Mouse (Mus musculus): ENCODE measurements around the gene Ttc1. TPM values are rescaled to one million over a fixed set of nuclear protein-coding genes. Genes with fewer than 3 reads are reported as not detected.

Gene Ttc1
- total RNA-seq (2018; cell fraction: chromatin; rRNA removed), result 10 to 100 TPM; 50.6 to 94.0 (median 78.0) TPM
- 10 to 100 TPM; 49.2 to 92.4 (median 68.1) TPM for total RNA-seq (2018; cell fraction: cytosol; rRNA removed)
- 10 to 100 TPM; 39.9 to 74.6 (median 55.2) TPM for total RNA-seq (2018; cell fraction: nucleus; rRNA removed)
- polyA plus RNA-seq (2018), result 55.8 to 95.0 TPM (median 62.2 TPM) in 3 replicates

DNA sequence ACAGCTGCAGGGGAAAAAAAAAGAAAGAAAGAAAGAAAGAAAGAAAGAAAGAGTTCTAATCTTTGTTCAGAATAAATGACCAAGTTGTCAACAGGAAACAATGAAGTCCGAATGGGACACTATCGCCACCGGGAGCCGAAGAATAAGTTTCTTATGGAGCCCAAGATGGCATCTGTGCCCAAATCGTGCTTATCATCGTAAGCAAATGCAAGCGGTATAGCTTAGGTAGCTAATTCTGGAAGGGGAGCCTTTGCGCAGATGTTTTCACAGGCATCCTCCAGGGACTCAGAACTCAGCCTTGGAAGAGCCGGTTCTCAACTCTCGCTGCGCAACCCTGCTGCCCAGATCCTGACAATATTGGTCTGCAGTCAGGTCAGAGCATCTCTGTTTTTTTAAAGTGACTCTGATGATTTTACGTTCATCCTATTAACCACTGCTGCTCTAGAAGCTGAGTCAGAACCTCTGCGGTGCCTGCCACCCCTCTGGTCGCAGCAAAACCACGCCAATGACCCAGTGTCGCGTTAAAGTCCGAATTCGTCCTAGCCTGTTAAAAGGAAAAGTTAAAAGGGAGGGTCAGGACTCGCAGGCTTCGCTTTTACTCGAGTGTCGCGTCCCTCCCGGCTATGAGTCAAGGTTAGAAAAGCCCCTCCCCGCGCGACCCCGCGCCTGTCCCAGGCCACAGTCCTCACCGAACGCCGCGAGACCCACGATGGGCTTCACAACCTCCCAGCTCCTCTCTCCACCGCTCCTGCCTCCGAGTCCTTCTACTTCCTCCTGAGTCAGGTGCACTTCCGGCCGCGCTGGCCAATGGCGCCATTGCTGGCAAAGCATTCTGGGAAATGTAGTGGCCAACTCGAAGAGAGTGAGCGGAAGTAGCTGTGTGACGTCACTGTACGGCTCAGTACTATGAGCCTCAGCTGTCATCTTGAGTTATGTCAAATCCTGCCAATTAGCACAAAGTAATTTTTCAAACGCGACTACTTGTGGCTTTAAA, at the start of gene Ttc1:
TSS of gene Ttc1 (minus strand) at position 776 of the 994 bp plus-strand sequence.
- Histone ChIP-seq H3K36me3 (ENCODE audit: inconsistent target) (peaks cover 28% of the 10 kb centered on the region), H3K27ac (peak within 1 kb of the TSS; percentile 59), H3K4me3 (ENCODE audit: inconsistent target) (peak within 1 kb of the TSS; percentile 88), H3K79me2 (ENCODE audit: inconsistent target) (peaks cover 51% of the 10 kb centered on the region)
- 2% methylated on average over 47 of the region's 47 CpGs for WGBS (ENCODE audit: missing documents)

DNA sequence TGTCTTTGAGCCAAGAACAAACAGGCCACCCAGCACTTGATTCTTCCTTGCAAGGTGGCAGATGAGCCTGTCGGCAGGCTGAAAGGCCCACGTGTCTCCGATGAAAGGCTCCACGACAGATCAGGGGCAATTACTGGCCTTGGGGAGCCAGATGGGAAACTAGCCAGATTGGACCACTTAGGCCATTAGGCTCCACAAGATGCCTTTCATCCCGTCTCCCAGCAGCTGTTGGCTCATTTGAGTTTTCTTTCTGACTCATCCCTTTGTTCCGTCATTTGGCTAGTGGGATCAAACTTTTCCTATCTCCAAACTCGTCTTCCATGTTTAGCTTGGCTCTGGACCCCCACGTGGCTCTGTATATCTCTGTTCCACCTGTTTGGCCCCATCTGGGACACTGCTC, 48.2 kb upstream of the Ttc1 start:
- no peaks in the 10 kb centered on the region for H3K79me2 ChIP-seq (ENCODE audit: inconsistent target)
- no peak overlapping the region for H3K27ac ChIP-seq
- 65% methylated on average over 8 of the region's 8 CpGs for WGBS (ENCODE audit: missing documents)
- H3K4me3 ChIP-seq (ENCODE audit: inconsistent target), result no peak overlapping the region
- H3K36me3 ChIP-seq (ENCODE audit: inconsistent target), result no peaks in the 10 kb centered on the region

DNA sequence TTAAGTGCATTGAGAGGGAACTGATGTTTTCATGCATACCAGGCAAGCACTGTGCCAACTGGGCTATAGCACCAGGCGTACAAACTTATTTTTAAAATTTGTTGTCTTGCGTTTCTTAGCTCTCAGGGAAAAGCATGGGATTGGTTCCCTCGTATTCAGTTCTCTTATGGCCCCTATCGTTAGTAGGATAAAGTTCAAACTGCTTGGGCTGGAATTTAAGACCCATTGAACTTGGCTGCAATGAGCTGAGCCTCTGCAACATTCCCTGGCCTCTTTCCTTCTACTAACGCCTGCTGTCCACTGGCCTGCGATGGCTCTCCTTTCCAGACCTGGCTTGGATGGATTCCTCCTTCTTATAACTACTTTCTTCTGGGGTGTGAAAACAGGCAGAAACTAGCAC, 42.6 kb upstream of the Ttc1 start:
- Histone ChIP-seq H3K36me3 (ENCODE audit: inconsistent target) (no peaks in the 10 kb centered on the region), H3K4me3 (ENCODE audit: inconsistent target) (no peak overlapping the region), H3K27ac (no peak overlapping the region), H3K79me2 (ENCODE audit: inconsistent target) (no peaks in the 10 kb centered on the region)
- WGBS (ENCODE audit: missing documents), result 99% methylated on average over 6 of the region's 6 CpGs

DNA sequence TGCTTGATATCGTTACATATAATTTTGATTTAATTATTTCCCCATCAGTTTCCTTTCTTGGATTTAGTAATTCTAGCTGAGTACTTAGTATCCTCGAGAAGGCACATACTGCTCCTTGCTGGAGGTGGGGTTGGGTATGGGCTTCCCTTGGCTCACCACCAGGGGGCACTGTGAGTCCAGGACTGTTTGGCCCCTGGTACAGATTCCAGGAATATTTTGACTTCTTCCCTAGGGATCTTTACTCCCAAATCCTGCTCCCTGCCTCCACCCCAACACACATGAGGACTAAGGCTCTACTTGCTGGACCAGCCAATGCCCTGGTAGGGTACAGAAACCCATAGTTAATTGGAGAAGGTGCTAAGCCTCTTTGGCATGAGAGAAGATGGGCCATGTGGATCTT, 36.0 kb upstream of the Ttc1 start:
- no peaks in the 10 kb centered on the region for H3K36me3 ChIP-seq (ENCODE audit: inconsistent target)
- H3K4me3 ChIP-seq (ENCODE audit: inconsistent target), result no peak overlapping the region
- WGBS (ENCODE audit: missing documents), result 15% methylated on average over 2 of the region's 2 CpGs
- H3K27ac ChIP-seq, result no peak overlapping the region
- no peaks in the 10 kb centered on the region for H3K79me2 ChIP-seq (ENCODE audit: inconsistent target)

DNA sequence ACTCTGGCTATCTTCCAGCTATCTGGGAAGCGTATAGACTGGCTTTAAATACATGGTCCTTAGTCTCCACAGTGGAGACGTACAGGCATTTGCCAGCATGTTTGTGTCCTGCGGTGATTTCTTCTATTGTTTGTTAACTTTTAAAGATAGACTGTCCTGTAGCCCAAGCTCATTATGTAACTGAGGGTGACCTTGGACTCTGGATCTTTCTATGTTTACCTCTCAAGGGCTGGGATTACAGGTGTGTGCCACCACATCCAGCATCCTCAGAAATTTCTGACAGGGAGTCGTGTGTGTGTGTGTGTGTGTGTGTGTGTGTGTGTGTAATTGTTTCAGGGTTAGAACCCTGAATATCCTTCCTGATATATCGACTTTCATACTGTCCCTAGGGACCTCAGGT, 35.3 kb upstream of the Ttc1 start:
- Histone ChIP-seq H3K4me3 (ENCODE audit: inconsistent target) (no peak overlapping the region), H3K36me3 (ENCODE audit: inconsistent target) (no peaks in the 10 kb centered on the region), H3K79me2 (ENCODE audit: inconsistent target) (no peaks in the 10 kb centered on the region), H3K27ac (no peak overlapping the region)
- 89% methylated on average over 4 of the region's 5 CpGs for WGBS (ENCODE audit: missing documents)

DNA sequence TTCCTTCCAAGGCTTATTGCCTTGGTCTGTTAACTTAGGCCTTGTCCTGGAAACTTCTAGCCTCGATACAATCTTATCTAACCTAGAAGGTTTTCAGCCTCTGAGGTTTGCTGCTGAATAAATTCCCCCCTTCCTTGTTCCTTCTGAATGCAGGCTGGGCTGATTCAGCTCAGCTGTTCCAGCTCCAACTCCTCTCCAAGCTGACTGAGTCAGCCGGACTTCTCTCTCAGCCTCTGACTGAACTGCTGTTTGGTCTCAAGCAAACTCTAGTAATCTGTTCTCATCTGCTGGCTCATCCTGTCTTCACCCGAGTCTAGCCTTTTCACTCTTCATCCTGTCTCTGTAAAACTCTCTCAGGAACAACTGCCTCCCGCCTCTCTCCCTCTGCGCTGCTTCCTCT, 31.7 kb upstream of the Ttc1 start:
- Histone ChIP-seq H3K79me2 (ENCODE audit: inconsistent target) (no peaks in the 10 kb centered on the region), H3K4me3 (ENCODE audit: inconsistent target) (no peak overlapping the region), H3K36me3 (ENCODE audit: inconsistent target) (no peaks in the 10 kb centered on the region), H3K27ac (no peak overlapping the region)
- WGBS (ENCODE audit: missing documents), result 64% methylated on average over 5 of the region's 5 CpGs

DNA sequence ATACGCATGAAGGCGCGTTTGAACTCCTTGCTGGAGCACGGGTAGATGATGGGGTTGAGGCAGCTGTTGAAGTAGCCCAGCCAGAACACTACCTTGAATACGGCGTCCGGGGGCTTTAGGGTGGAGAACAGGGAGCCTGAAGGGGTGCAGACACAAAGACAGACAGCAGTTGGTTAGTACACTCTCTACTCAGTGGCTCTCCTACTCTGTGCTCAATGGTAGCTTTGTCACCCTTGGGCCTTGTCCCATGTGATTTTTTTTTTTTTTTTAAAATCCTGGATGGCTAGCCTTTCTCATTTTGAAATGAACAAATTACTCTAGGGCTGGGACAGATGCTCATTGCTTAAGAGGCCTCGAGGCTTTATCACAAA, 28.5 kb upstream of the Ttc1 start:
- WGBS (ENCODE audit: missing documents), result 22% methylated on average over 8 of the region's 8 CpGs
- Histone ChIP-seq H3K4me3 (ENCODE audit: inconsistent target) (no peak overlapping the region), H3K36me3 (ENCODE audit: inconsistent target) (no peaks in the 10 kb centered on the region), H3K27ac (no peak overlapping the region), H3K79me2 (ENCODE audit: inconsistent target) (no peaks in the 10 kb centered on the region)

DNA sequence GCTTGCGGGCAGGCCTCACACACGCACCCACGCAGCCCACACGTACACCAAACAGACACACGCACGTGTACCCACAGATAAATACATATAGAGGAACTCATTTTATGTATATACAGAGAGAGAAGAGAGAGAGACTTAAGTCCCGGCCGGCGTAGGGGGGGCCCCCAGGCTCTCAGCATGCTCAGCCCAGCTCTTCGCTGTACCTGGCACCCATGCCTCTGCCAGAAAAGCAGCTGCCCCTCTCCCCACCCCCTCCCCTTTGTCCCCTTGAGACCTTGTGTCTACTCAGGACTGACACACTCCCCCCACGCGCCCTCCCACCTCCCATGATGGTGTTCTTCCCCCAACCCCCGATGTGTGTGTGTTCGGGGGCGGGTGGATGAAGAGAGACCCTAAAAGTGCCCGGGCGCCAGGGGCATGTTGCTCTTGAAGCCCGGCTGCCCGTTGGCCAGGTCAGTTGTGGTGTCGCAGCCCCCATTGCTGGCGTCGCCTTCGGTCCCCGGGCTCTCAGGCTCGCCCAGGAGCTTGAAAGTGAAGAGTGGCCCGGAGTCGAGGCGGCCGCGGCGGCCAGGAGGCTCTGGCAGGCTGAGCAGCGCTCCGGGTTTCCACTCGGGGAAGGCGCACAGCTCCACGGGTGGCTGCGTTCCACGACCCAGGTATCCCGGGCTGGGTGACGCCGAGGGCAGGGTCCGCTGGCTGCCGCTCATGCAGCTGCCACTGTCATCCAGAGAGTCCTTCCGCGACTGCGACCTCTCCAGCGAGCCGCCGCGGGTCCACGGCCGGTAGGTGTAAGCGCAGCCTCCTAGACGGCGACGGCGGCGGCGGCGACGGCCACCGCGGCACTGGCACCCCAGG, 27.9 kb upstream of the Ttc1 start:
- WGBS (ENCODE audit: missing documents), result 20% methylated on average over 63 of the region's 63 CpGs
- Histone ChIP-seq H3K79me2 (ENCODE audit: inconsistent target) (no peaks in the 10 kb centered on the region), H3K4me3 (ENCODE audit: inconsistent target) (no peak overlapping the region)

DNA sequence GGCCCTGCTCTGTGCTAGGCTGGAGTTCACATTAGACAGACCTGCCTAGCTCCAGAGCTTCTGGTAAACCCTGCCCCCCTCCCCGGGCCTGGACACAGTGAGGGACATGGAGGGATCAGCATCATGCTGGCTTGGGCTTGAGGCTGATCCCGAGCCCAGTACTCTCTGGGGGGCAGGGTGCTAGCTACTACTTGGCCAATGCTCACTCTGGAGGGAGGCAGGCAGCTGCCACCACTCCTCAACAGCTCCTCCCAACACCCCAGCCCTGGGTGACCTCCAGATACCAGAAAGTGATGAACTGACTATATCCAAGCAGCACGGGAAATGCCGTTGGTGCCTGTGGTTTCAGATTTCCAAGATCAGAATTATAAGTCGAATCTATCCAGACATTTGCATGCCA, 25.9 kb upstream of the Ttc1 start:
- Histone ChIP-seq H3K4me3 (ENCODE audit: inconsistent target) (no peak overlapping the region), H3K79me2 (ENCODE audit: inconsistent target) (no peaks in the 10 kb centered on the region), H3K36me3 (ENCODE audit: inconsistent target) (no peaks in the 10 kb centered on the region), H3K27ac (no peak overlapping the region)
- 87% methylated on average over 5 of the region's 5 CpGs for WGBS (ENCODE audit: missing documents)

More for the DNA sequence above, 27.9 kb upstream of the Ttc1 start:
- Histone ChIP-seq H3K27ac (no peak overlapping the region), H3K36me3 (ENCODE audit: inconsistent target) (no peaks in the 10 kb centered on the region)

DNA sequence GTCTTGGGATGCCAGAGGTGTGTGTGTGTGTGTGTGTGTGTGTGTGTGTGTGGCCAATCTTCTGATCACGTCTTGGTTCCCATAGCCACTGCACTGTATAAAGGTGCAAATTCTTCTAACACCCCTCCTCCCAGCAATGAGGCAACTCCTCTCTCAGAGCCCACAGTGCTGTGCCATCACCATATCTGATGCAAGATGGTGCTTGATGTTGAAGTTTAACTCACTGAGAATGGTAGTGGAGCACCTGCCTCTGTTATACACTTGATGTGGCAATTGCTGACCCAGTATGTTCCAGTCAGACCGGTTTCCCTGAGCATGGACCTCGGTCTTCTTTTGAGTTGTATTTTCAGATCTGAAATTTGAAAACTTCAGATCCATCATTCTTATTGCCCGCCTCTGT, 22.3 kb upstream of the Ttc1 start:
- no peak overlapping the region for H3K27ac ChIP-seq
- WGBS (ENCODE audit: missing documents), result 92% methylated on average over 4 of the region's 4 CpGs
- H3K36me3 ChIP-seq (ENCODE audit: inconsistent target), result no peaks in the 10 kb centered on the region
- H3K79me2 ChIP-seq (ENCODE audit: inconsistent target), result no peaks in the 10 kb centered on the region
- H3K4me3 ChIP-seq (ENCODE audit: inconsistent target), result no peak overlapping the region

DNA sequence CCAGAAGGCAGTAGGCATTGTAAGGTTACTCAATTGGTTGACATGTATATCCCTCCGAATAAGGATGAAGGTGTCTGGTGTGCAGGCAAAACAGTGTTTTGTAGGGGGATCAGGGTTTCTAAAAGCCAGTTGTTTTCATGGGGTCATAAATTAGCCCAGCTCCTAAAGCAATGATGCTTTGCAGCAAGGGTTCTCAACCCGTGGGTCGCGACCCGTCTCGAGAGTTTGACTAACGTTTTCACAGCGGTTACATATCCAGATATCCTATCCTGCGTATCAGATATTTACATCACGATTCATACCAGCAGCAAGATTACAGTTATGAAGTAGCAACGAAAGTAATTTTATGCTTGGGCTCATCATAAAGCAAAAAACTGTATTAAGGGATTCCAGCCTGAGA, 19.9 kb upstream of the Ttc1 start:
- H3K36me3 ChIP-seq (ENCODE audit: inconsistent target), result no peaks in the 10 kb centered on the region
- H3K79me2 ChIP-seq (ENCODE audit: inconsistent target), result no peaks in the 10 kb centered on the region
- WGBS (ENCODE audit: missing documents), result 75% methylated on average over 11 of the region's 11 CpGs
- H3K27ac ChIP-seq, result no peak overlapping the region
- no peak overlapping the region for H3K4me3 ChIP-seq (ENCODE audit: inconsistent target)

DNA sequence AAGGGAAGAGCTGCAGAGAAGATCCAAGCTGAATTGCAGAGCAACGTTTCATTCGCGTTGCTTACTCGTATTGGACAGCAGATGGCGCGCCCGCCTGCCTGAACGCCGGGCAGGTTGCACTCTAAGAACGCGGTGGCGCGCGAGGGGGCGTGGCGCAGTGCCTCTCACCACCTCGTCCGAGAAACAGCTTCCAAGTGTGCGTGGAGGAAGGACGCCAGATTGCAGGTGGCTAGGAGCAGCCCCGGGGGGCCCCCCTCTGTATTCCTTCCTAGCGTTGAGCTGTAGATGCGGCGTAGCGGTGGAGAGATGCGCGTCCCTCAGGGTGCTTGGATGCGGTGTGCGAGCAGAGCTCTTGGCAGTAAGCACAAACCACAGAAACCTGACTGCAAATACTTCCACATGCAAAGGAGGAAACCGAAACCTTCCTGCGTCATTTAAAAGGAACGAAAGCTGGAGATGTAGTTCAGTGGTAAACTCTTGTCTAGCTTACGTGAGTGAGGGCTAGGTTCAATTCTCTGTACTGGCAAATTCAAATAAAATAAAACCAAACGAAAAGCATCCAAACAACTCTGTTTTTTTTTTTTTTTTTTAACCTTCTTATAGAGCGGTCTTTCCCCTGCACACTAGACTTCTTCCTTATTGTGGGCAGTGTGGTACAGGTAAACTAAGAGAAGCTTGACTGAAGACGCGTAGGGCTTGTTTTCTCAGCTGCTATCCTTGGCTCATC, 19.3 kb upstream of the Ttc1 start:
- H3K36me3 ChIP-seq (ENCODE audit: inconsistent target), result no peaks in the 10 kb centered on the region
- no peak overlapping the region for H3K27ac ChIP-seq
- WGBS (ENCODE audit: missing documents), result under 1% methylated on average over 37 of the region's 37 CpGs
- no peaks in the 10 kb centered on the region for H3K79me2 ChIP-seq (ENCODE audit: inconsistent target)
- H3K4me3 ChIP-seq (ENCODE audit: inconsistent target), result peak overlapping the region; percentile 13; the same call in 1 of the 2 replicates

DNA sequence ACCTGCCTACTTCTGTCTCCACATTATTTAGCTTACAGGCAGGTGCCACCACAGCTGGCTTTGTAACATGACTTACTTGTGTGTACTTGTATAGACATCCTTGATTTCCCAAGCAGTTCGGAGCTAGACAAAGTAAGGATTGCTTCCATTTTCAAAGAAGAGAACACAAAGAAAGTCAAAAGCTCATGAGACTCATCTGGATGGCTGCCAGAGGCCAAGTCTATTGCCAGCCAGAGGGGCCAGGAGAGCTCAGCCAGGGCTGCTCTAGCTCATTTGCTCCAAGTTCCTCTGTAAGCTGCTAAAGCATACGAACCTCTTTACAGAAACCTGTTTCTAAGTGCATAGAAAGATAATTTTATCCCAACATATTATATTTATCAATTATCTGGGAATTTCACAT, 10.6 kb upstream of the Ttc1 start:
- Histone ChIP-seq H3K4me3 (ENCODE audit: inconsistent target) (no peak overlapping the region), H3K27ac (no peak overlapping the region), H3K36me3 (ENCODE audit: inconsistent target) (no peaks in the 10 kb centered on the region), H3K79me2 (ENCODE audit: inconsistent target) (no peaks in the 10 kb centered on the region)
- WGBS (ENCODE audit: missing documents), result 100% methylated on average over 1 of the region's 2 CpGs

DNA sequence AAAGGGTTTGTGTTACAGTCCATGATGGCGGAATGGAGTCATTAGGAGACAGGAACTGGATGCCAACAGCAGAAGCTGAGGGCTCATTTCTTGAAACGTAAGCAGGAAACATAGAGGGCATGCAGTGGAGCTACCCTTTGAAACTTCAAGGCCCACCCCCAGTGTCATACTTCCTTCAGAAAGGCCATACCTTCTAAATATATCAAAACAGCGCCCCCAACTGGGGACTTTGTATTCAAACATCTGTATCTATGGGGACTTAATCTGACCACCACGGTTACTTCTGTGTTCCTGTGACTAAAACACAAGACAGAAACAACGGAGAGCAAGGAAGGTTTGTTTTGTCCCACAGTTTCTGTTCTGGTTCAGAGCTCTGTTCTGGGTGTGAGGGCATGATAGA, 7.6 kb upstream of the Ttc1 start:
- no peak overlapping the region for H3K27ac ChIP-seq
- H3K4me3 ChIP-seq (ENCODE audit: inconsistent target), result no peak overlapping the region
- WGBS (ENCODE audit: missing documents), result 52% methylated on average over 5 of the region's 5 CpGs
- no peaks in the 10 kb centered on the region for H3K36me3 ChIP-seq (ENCODE audit: inconsistent target)
- no peaks in the 10 kb centered on the region for H3K79me2 ChIP-seq (ENCODE audit: inconsistent target)

Data from macrophage (primary cell).